Mouse (Mus musculus) olfactory bulb, adult 2 months (tissue): Measurements from ENCODE around the gene A230050P20Rik. TPM values are rescaled to one million over a fixed set of nuclear protein-coding genes. Genes with fewer than 3 reads are reported as not detected.

ENCODE experiments used
- H3K27ac ChIP-seq: fragments of 200-500 bp; 2 replicates; pipeline ENCODE4 v1.5.1; 2012; ENCODE audit warnings: low read depth, low read length; ENCODE audit not compliant: insufficient read depth
- H3K4me1 ChIP-seq: fragments of 200-500 bp; 2 replicates; pipeline ENCODE4 v1.6.1; 2012; ENCODE audit warnings: low read length; ENCODE audit not compliant: control insufficient read depth, insufficient read depth
- H3K4me3 ChIP-seq: fragments of 200-500 bp; 2 replicates; pipeline ENCODE4 v1.5.1; 2012; ENCODE audit warnings: mild to moderate bottlenecking, low read depth, low read length, moderate library complexity; ENCODE audit not compliant: insufficient read depth
- CTCF ChIP-seq: fragments of 200-500 bp; IDR thresholded peaks from 2 replicates; pipeline ENCODE4 v1.5.1; 2012; ENCODE audit warnings: low read depth, mild to moderate bottlenecking, low read length, moderate library complexity; ENCODE audit not compliant: insufficient read depth
- POLR2A ChIP-seq: fragments of 200-500 bp; IDR thresholded peaks from 2 replicates; pipeline ENCODE4 v1.6.1; 2012; ENCODE audit warnings: mild to moderate bottlenecking, low read depth, low read length, moderate library complexity; ENCODE audit not compliant: insufficient read depth
- WGBS: fragments of 180-500 bp; shearing (Covaris S2); methylation state at CpG from one replicate; pipeline ENCODE4 v1.1.7; 2018; 5-methylcytosine and 5-hydroxymethylcytosine counted together
- polyA plus RNA-seq: library from polyadenylated mRNA; stranded (reverse); fragments of >200 nt; gene quantifications from 2 replicates; pipeline ENCODE4 v1.2.4, GENCODE M21; 2012; ENCODE audit warnings: low replicate concordance; ENCODE audit not compliant: missing spikeins, insufficient read depth, insufficient read length

A230050P20Rik gene
- polyA plus RNA-seq, 1 experiment = not detected

DNA sequence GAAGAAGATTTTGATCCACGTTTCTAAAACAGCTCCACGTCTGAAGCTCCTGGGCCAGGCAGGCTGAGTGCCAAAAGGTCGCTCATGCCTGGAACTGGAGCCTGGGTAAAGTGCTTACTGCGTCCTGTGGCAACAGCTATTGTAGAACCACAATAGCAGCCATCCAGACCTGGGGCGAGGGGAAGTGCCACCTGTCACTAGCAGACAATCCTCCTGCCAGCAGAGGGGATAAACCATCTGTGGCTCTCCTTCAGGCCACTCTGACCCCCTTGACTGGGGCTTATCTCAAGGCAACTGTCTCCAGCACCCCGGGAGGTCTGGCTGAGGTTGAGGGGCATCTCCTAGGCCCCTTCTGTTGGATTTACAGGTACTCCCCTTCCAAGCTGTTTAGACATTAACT is 29.5 kb upstream of the A230050P20Rik start:
- no peaks in the 10 kb centered on the region for H3K4me1 ChIP-seq
- H3K4me3 ChIP-seq = no peak overlapping the region
- H3K27ac ChIP-seq = no peak overlapping the region
- WGBS = 62% methylated on average over 6 of the region's 6 CpGs
- no peak for TF ChIP-seq POLR2A
- TF ChIP-seq CTCF = no peak

DNA sequence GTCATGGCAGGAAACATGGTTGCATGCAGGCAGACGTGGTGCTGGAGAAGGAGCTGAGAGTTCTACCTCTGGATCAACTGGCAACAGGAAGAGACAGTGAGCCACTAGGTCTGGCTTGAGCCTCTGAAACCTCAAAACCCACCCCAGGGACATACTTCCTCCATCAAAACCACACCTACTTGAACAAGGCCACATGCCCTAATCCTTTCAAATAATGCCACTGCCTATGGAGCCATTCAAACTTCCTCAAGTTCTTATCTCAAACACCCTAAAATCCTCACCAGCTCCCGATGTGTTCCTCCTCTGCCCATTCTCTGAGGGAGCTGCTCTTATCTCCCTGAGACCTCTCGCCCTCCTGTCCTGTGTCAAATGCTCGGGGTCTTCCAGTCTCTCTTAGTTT is 26.2 kb upstream of the A230050P20Rik start:
- Histone ChIP-seq H3K4me1 (no peaks in the 10 kb centered on the region), H3K4me3 (no peak overlapping the region), H3K27ac (no peak overlapping the region)
- 54% methylated on average over 4 of the region's 4 CpGs for WGBS
- TF ChIP-seq CTCF (0 out of 2 replicates have a peak, but pooled peaks have one; percentile 2), POLR2A (no peak)

DNA sequence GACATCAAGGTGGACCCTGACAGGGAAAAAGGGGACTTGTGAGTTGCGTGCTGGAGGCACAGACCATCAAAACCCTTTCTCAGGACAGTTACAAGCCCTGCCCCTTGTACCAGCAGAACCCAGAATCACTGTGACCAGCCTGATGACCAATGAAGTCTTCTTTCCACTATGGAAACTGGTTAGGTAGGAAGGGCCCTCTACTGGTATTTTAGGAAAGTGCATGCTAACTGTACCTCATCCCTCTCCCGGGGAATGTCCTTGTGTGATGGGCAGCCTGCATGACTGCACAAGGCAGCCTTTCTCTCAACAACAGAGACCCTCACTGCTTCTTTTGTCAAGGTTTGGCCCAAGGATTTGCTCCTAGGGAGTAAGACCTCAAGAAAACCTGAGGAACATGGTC is 25.8 kb upstream of the A230050P20Rik start:
- Histone ChIP-seq H3K27ac (no peak overlapping the region), H3K4me1 (no peaks in the 10 kb centered on the region), H3K4me3 (no peak overlapping the region)
- TF ChIP-seq CTCF (0 out of 2 replicates have a peak, but pooled peaks have one; percentile 3), POLR2A (no peak)
- 25% methylated on average over 2 of the region's 2 CpGs for WGBS

DNA sequence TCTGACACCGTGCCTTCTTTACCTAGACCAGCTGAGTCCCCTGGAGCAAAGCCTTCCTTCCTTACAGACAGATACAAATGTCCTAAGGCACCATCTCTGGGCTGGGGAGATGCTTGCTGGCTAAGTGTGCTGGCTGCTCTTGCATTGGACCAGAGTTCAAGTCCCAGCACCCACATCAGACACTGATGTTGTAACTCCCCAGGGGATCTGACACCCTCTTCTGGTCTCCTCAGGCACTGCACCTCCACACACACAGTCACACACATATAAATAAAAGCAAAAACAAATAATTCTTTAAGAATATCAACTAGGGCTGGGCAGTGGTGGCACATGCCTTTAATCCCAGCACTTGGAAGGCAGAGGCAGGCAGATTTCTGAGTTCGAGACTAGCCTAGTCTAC is 18.3 kb upstream of the A230050P20Rik start:
- no peaks in the 10 kb centered on the region for H3K4me1 ChIP-seq
- WGBS = 93% methylated on average over 2 of the region's 2 CpGs
- TF ChIP-seq CTCF (no peak), POLR2A (no peak)
- no peak overlapping the region for H3K27ac ChIP-seq
- H3K4me3 ChIP-seq = no peak overlapping the region

DNA sequence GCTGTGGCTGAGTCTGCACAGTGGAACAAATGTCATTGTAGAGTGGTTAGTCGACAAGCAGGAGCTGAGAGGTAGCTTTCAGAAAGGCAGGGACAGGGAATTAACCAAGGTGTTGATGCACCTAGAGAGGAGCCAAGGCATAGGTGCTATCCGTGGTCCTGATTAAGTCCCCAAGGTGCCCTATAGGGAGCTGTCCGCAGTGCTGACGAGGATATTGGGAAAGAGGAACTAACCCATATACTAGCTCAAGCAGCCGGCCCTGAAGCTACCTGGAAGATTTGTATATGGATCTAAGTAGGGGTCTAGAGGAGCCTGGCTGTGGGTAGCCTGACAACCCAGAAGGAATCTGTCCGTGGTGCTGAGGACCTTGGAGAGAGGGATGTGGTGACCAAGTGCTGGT is 11.3 kb upstream of the A230050P20Rik start:
- WGBS = 18% methylated on average over 6 of the region's 6 CpGs
- H3K27ac ChIP-seq = no peak overlapping the region

DNA sequence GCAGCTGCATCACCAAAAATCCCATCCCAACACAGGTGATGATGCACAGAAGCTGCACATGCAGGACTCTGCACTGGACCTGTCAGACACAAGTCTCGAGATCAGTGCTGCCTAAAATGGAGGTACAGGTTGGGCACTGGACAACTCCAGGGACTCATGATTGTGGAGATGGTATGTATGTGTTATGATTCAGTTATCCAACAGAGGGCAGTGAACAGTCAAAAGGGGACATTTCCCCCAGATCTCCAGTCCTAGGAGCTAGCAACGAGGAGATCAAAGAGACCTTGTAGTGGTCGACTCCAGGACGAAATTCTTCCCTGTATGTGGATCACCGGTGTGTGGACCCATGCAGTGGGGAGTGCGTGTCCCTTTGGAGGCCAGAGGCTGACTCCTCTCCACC is 8.5 kb upstream of the A230050P20Rik start:
- TF ChIP-seq CTCF (no peak), POLR2A (no peak)
- H3K4me1 ChIP-seq = no peaks in the 10 kb centered on the region
- no peak overlapping the region for H3K27ac ChIP-seq
- WGBS = 43% methylated on average over 6 of the region's 6 CpGs
- H3K4me3 ChIP-seq = no peak overlapping the region

More for the DNA sequence above, 11.3 kb upstream of the A230050P20Rik start:
- TF ChIP-seq POLR2A (no peak), CTCF (no peak)
- H3K4me3 ChIP-seq = no peak overlapping the region
- H3K4me1 ChIP-seq = no peaks in the 10 kb centered on the region

DNA sequence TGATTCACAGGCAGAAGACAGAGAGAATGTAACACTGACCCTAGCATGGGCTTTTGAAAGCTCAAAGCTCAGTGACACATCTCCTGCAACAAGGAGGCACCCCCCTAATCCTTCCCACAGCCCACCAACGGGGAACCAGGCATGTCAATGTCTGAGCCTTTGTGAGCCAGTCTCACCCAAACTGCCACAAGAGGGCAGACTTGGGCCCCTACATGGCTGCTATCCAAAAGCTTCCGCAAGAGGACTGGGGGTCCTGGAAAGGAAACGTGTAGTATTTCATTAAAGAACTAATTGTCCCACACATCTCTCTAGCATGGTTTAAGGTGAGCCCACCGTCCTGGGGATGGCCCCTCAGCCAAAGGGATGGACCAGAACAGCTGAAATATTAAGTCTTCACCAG is 6.6 kb upstream of the A230050P20Rik start:
- Histone ChIP-seq H3K4me1 (no peaks in the 10 kb centered on the region), H3K4me3 (no peak overlapping the region), H3K27ac (no peak overlapping the region)
- 17% methylated on average over 4 of the region's 4 CpGs for WGBS
- TF ChIP-seq CTCF (0 out of 2 replicates have a peak, but pooled peaks have one; percentile 18), POLR2A (no peak)

DNA sequence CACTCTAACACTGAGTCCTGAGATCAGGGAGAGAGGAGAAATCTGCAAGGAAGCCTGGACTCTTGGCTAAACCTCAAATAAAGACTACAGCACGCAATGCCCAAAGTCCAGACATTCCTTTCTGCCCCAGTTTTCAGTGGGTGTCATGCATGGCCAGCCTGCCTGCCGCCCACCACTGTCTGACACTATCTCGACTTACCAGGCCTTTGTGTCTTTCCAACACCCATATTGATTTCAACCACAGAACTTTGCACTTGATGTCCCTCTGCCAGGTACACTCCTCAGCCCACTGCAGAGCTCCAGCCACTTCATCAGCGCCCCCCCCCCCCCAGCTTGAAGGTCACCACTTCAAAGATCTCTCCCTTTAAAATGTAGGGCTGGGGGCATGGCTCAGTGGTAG is 6.2 kb upstream of the A230050P20Rik start:
- TF ChIP-seq POLR2A (no peak), CTCF (no peak)
- WGBS = 65% methylated on average over 4 of the region's 4 CpGs

DNA sequence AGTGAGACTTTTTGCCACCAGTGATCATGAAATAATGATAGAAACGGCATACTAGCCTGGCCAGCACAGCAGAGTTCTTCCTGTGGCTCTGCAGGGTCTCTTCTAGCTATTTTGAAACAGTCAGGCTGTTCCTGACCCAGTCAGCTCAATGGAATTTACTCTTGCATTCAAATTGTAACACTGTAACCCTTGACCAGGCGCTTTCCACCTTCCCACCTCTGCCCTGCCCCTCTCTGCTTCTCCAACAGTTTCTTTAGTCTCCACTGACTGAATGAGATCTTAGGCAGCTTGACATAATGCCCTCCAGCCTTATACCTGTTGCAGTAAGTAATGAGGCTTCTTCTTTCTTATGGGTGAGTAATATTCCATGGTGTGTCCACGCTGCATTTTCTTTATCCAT is 1.6 kb upstream of the A230050P20Rik start:
- TF ChIP-seq CTCF = no peak
- TF ChIP-seq POLR2A = no peak
- Histone ChIP-seq H3K27ac (no peak overlapping the region), H3K4me3 (no peak overlapping the region), H3K4me1 (peaks cover 6% of the 10 kb centered on the region)
- WGBS = 68% methylated on average over 3 of the region's 3 CpGs

More for the DNA sequence above, 6.2 kb upstream of the A230050P20Rik start:
- Histone ChIP-seq H3K27ac (no peak overlapping the region), H3K4me3 (no peak overlapping the region), H3K4me1 (no peaks in the 10 kb centered on the region)

DNA sequence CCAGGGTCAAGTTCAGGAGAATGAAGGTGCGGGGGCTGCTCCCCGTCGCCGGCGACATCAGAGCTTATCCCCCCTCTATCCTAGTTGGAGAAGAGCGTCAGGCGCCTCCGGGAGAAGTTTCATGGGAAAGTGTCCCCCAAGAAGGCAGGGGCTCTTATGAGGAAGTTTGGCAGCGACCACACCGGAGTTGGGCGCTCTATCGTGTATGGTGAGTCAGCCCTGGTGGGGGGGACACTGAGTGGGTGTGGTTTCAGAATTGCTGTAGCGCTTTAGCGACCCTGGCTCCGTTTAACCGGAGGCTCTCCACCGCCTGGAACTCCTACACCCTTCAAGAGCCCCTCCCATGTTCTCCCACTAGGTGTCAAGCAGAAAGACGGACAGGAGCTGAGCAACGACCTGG is 804 bp downstream of the A230050P20Rik start:
- H3K4me1 ChIP-seq = peaks cover 6% of the 10 kb centered on the region
- H3K4me3 ChIP-seq = peak overlapping the region; percentile 88
- WGBS = 7% methylated on average over 19 of the region's 19 CpGs
- no peak overlapping the region for H3K27ac ChIP-seq
- TF ChIP-seq CTCF (no peak), POLR2A (no peak)
